Mouse (Mus musculus): ENCODE data around the gene Dirc2.

- TF ChIP-seq CTCF (IDR thresholded peaks at IDR 0.05; ENCODE audit: low read depth) (no peak), EP300 (IDR thresholded peaks at IDR 0.05; ENCODE audit: low read depth) (no peak)
Observed at GRCm38 (mm10) chr16:35707004-35707403, 62.2 kb downstream of the Dirc2 start.
